Mouse (Mus musculus) hindbrain, embryonic 12.5 days (tissue): ENCODE measurements at regions not wholly inside any gene's neighbourhood (a gene's known extent, or its start where the extent isn't known, plus 50 kb on each side); places are given as distances from the start of the nearest gene placed in this dataset.

ENCODE experiments used
- ATAC-seq: fragments of 200-750 bp; cut with Nextera tagmentation; 2 replicates; pipeline ENCODE4 v1.8.0; 2017; ENCODE audit warnings: moderate TSS enrichment; ENCODE audit not compliant: low FRiP score
- H3K27ac ChIP-seq: fragments of 300-500 bp; sonication (generic); 2 replicates; pipeline ENCODE4 v1.5.1; 2016; ENCODE audit warnings: mild to moderate bottlenecking
- H3K27me3 ChIP-seq: fragments of 300-500 bp; sonication (generic); 2 replicates; pipeline ENCODE4 v1.6.1; 2016; ENCODE audit warnings: mild to moderate bottlenecking
- H3K36me3 ChIP-seq: fragments of 300-500 bp; sonication (generic); 2 replicates; pipeline ENCODE4 v1.6.1; 2016; ENCODE audit warnings: mild to moderate bottlenecking
- H3K4me1 ChIP-seq: fragments of 300-500 bp; sonication (generic); 2 replicates; pipeline ENCODE4 v1.6.1; 2016
- H3K4me2 ChIP-seq: fragments of 300-500 bp; sonication (generic); replicated peaks from 2 replicates; pipeline ENCODE4 v1.6.1; 2016; ENCODE audit warnings: mild to moderate bottlenecking
- H3K4me3 ChIP-seq: fragments of 300-500 bp; sonication (generic); 2 replicates; pipeline ENCODE4 v1.5.1; 2016; ENCODE audit warnings: mild to moderate bottlenecking
- H3K9ac ChIP-seq: fragments of 300-500 bp; sonication (generic); 2 replicates; pipeline ENCODE4 v1.6.1; 2016; ENCODE audit warnings: mild to moderate bottlenecking, moderate library complexity
- H3K9me3 ChIP-seq: fragments of 300-500 bp; sonication (generic); replicated peaks from 2 replicates; pipeline ENCODE4 v1.6.1; 2016; ENCODE audit warnings: mild to moderate bottlenecking
- WGBS: fragments of 180-500 bp; shearing (Covaris S2); methylation state at CpG from one replicate; pipeline ENCODE4 v1.1.7; 2016; 5-methylcytosine and 5-hydroxymethylcytosine counted together

DNA sequence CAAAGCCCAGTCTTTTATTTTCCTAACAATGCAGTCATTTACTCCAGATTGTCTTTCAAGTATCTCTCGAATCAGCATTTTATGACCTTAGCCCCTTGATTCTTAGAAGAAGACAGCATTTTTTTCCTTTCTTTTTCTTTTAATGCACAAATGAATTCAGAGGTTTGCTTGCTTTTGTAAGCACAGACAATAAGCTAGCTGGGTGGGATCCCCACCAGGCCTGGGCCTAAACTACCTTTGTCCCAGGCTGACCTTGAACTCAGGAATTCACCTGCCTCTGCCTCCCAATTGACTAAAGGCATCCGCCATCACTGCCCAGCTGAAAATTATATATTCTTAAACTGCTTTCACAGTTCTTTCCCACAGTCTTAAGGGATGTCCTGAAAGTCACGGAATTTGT lies 195.5 kb upstream of the Ednra start:
- no peaks in the 10 kb centered on the region for H3K4me1 ChIP-seq
- ATAC-seq = no peak
- H3K36me3 ChIP-seq = no peaks in the 10 kb centered on the region
- no peak overlapping the region for H3K9ac ChIP-seq
- no peak overlapping the region for H3K27ac ChIP-seq
- no peak overlapping the region for H3K4me2 ChIP-seq
- WGBS = 85% methylated on average over 3 of the region's 3 CpGs
- no peaks in the 10 kb centered on the region for H3K27me3 ChIP-seq
- H3K9me3 ChIP-seq = 0 out of 2 replicates have a peak, but pooled peaks cover 5% of the 10 kb centered on the region
- no peak overlapping the region for H3K4me3 ChIP-seq

GRCm38 (mm10) chr8:77921868-77922267 lies 197.6 kb upstream of the Ednra start:
- H3K4me3 ChIP-seq = no peak overlapping the region
- no peak overlapping the region for H3K27ac ChIP-seq
- ATAC-seq = no peak
- H3K9me3 ChIP-seq = 0 out of 2 replicates have a peak, but pooled peaks cover 5% of the 10 kb centered on the region
- H3K4me1 ChIP-seq = no peaks in the 10 kb centered on the region
- H3K27me3 ChIP-seq = no peaks in the 10 kb centered on the region
- 76% methylated on average over 4 of the region's 4 CpGs for WGBS
- H3K4me2 ChIP-seq = no peak overlapping the region
- H3K36me3 ChIP-seq = no peaks in the 10 kb centered on the region
- no peak overlapping the region for H3K9ac ChIP-seq

GRCm38 (mm10) chr8:77947702-77948101 lies 223.4 kb upstream of the Ednra start:
- H3K27me3 ChIP-seq = no peaks in the 10 kb centered on the region

DNA sequence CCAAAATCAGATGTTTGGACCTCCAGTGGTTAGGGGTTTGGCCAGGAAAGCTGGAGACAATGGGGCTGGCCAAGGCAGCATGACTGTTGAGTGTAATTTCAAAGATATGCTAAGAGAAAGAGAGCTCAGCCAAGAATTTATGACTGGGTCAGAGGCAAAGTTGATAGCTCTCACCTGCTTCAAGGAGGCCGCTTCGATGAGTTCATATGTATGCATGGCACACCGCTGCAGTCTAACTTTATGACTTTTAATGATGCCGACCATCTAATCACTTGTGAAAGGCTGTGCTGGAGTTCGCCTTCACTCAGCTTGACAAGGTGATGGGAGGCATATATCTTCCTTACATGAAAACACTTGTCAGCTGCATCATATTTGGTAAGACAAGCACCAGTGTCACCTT lies 225.4 kb upstream of the Ednra start:
- no peak overlapping the region for H3K4me3 ChIP-seq
- WGBS = 96% methylated on average over 5 of the region's 5 CpGs
- H3K4me1 ChIP-seq = no peaks in the 10 kb centered on the region
- ATAC-seq = no peak
- no peaks in the 10 kb centered on the region for H3K9me3 ChIP-seq
- H3K27ac ChIP-seq = no peak overlapping the region
- no peaks in the 10 kb centered on the region for H3K36me3 ChIP-seq
- H3K9ac ChIP-seq = no peak overlapping the region
- H3K4me2 ChIP-seq = no peak overlapping the region
- H3K27me3 ChIP-seq = no peaks in the 10 kb centered on the region

More at GRCm38 (mm10) chr8:77947702-77948101, 223.4 kb upstream of the Ednra start:
- Histone ChIP-seq H3K4me1 (no peaks in the 10 kb centered on the region), H3K9ac (no peak overlapping the region), H3K9me3 (no peaks in the 10 kb centered on the region), H3K4me2 (no peak overlapping the region), H3K27ac (no peak overlapping the region), H3K36me3 (no peaks in the 10 kb centered on the region), H3K4me3 (no peak overlapping the region)
- 88% methylated on average over 3 of the region's 3 CpGs for WGBS
- no peak for ATAC-seq

DNA sequence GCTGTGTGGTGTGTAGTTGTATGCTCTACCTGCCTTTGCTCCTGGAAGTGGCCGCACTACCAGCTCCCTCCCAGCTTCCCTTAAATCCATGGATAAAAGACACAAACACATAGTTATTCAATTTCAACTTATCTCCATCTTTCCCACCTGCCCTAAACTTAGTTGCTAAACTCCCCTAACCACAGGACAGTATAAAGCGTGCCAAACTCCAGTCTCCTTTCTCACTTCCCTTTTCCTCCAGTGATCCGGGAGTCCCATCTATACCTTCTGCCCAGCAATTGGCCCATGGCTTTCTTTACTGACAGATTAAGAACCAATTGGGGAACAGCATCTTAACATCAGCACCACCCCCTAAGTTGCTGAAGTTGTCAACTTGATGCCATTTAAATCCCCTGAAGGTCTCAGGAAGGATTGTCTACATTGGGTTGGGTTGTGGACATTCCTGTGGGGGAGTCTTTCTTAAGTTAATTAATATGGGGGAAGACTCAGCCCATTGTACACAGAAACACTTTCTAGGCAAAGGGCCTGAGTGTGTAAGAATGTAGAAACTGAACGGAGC lies 234.6 kb upstream of the Ednra start:
- Histone ChIP-seq H3K27ac (no peak overlapping the region), H3K4me2 (no peak overlapping the region), H3K4me3 (no peak overlapping the region), H3K27me3 (no peaks in the 10 kb centered on the region), H3K4me1 (no peaks in the 10 kb centered on the region; the same call in 1 of the 2 replicates), H3K36me3 (no peaks in the 10 kb centered on the region), H3K9ac (no peak overlapping the region), H3K9me3 (no peaks in the 10 kb centered on the region)
- ATAC-seq = no peak
- whole genome bisulfite sequencing = 85% methylated on average over 4 of the region's 4 CpGs

- H3K4me2 ChIP-seq = no peak overlapping the region
- no peak for ATAC-seq
- H3K4me1 ChIP-seq = no peaks in the 10 kb centered on the region; the same call in 1 of the 2 replicates
- no peak overlapping the region for H3K9ac ChIP-seq
- H3K27me3 ChIP-seq = no peaks in the 10 kb centered on the region
- H3K27ac ChIP-seq = no peak overlapping the region
- H3K36me3 ChIP-seq = no peaks in the 10 kb centered on the region
- 55% methylated on average over 3 of the region's 3 CpGs for WGBS
- no peak overlapping the region for H3K4me3 ChIP-seq
- no peaks in the 10 kb centered on the region for H3K9me3 ChIP-seq
These were observed 238.9 kb upstream of the Ednra start for GRCm38 (mm10) chr8:77963102-77963698.

- H3K4me2 ChIP-seq = no peak overlapping the region
- no peaks in the 10 kb centered on the region for H3K4me1 ChIP-seq
- 64% methylated on average over 8 of the region's 8 CpGs for WGBS
- no peak overlapping the region for H3K27ac ChIP-seq
- H3K36me3 ChIP-seq = no peaks in the 10 kb centered on the region
- H3K4me3 ChIP-seq = no peak overlapping the region
- no peak for ATAC-seq
- H3K27me3 ChIP-seq = no peaks in the 10 kb centered on the region
- no peaks in the 10 kb centered on the region for H3K9me3 ChIP-seq
- H3K9ac ChIP-seq = no peak overlapping the region
These were observed 242.7 kb upstream of the Ttc29 start for GRCm38 (mm10) chr8:77970378-77970777.

GRCm38 (mm10) chr8:77973714-77974113 lies 239.4 kb upstream of the Ttc29 start:
- WGBS = 74% methylated on average over 4 of the region's 4 CpGs
- Histone ChIP-seq H3K9me3 (no peaks in the 10 kb centered on the region), H3K4me2 (no peak overlapping the region), H3K27me3 (no peaks in the 10 kb centered on the region), H3K4me3 (no peak overlapping the region), H3K4me1 (no peaks in the 10 kb centered on the region), H3K9ac (no peak overlapping the region), H3K36me3 (no peaks in the 10 kb centered on the region), H3K27ac (no peak overlapping the region)
- ATAC-seq = no peak

GRCm38 (mm10) chr8:77979106-77979505 lies 234.0 kb upstream of the Ttc29 start:
- 70% methylated on average over 2 of the region's 2 CpGs for WGBS
- H3K4me3 ChIP-seq = no peak overlapping the region
- H3K9ac ChIP-seq = no peak overlapping the region
- ATAC-seq = no peak
- no peak overlapping the region for H3K27ac ChIP-seq
- H3K4me2 ChIP-seq = no peak overlapping the region
- H3K36me3 ChIP-seq = no peaks in the 10 kb centered on the region
- no peaks in the 10 kb centered on the region for H3K9me3 ChIP-seq
- no peaks in the 10 kb centered on the region for H3K4me1 ChIP-seq
- no peaks in the 10 kb centered on the region for H3K27me3 ChIP-seq

- ATAC-seq = no peak
- WGBS = 82% methylated on average over 3 of the region's 3 CpGs
- Histone ChIP-seq H3K36me3 (no peaks in the 10 kb centered on the region), H3K4me1 (no peaks in the 10 kb centered on the region), H3K27ac (no peak overlapping the region), H3K9me3 (no peaks in the 10 kb centered on the region), H3K4me2 (no peak overlapping the region), H3K9ac (no peak overlapping the region), H3K27me3 (no peaks in the 10 kb centered on the region), H3K4me3 (no peak overlapping the region)
These were observed 232.4 kb upstream of the Ttc29 start for GRCm38 (mm10) chr8:77980701-77981100.

DNA sequence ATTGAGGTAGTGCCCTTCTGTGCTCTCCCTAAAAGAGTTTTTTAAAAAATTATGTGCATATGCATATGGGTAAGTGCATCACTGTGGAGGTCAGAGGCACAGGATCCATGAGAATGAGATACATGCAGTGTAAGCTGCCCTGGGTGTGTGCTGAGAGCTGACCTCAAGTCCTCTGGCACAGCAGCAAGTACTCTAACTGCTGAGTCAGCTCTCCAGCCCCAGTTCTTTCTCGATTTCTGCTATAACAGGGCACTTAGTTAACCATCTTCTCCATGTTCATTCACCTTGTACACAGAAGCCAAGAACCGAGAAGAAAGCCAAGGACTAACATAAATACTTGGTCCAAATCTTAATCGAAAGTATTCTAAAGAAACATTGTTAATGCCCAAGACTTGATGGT lies 231.1 kb upstream of the Ttc29 start:
- H3K9me3 ChIP-seq = no peaks in the 10 kb centered on the region
- WGBS = 85% methylated on average over 3 of the region's 3 CpGs
- no peaks in the 10 kb centered on the region for H3K27me3 ChIP-seq
- no peak overlapping the region for H3K4me3 ChIP-seq
- no peak overlapping the region for H3K4me2 ChIP-seq
- H3K9ac ChIP-seq = no peak overlapping the region
- no peaks in the 10 kb centered on the region for H3K4me1 ChIP-seq
- H3K27ac ChIP-seq = no peak overlapping the region
- no peak for ATAC-seq
- H3K36me3 ChIP-seq = no peaks in the 10 kb centered on the region

GRCm38 (mm10) chr8:77983476-77983875 lies 229.6 kb upstream of the Ttc29 start:
- Histone ChIP-seq H3K27ac (no peak overlapping the region), H3K36me3 (no peaks in the 10 kb centered on the region), H3K4me1 (no peaks in the 10 kb centered on the region), H3K4me3 (no peak overlapping the region), H3K9me3 (no peaks in the 10 kb centered on the region), H3K4me2 (no peak overlapping the region), H3K27me3 (no peaks in the 10 kb centered on the region), H3K9ac (no peak overlapping the region)
- WGBS = 68% methylated on average over 3 of the region's 3 CpGs
- ATAC-seq = no peak

DNA sequence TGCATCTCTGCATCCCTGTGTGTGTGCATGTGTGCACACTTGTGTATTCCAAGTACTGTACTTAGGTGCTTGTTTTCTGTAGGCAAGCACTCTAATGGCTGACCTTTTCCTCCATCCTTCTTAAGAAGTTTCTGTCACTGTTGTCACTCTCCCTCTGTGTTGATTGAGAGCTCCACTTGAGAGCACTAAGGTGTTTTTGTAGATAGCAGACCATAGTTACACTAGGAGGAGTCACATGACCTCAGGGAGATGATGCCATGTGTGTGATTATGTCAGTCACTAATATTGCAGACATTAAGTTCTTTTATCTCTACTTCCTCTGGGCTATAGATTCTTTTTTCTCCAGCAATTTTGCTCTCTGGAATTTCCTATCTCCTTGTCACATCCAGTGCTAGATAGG lies 225.9 kb upstream of the Ttc29 start:
- no peak overlapping the region for H3K4me3 ChIP-seq
- H3K27ac ChIP-seq = no peak overlapping the region
- no peak overlapping the region for H3K9ac ChIP-seq
- H3K9me3 ChIP-seq = no peaks in the 10 kb centered on the region
- H3K36me3 ChIP-seq = no peaks in the 10 kb centered on the region
- no peaks in the 10 kb centered on the region for H3K27me3 ChIP-seq
- ATAC-seq = no peak
- H3K4me2 ChIP-seq = no peak overlapping the region
- H3K4me1 ChIP-seq = no peaks in the 10 kb centered on the region
